Mouse (Mus musculus) liver, adult 2 months (tissue): ENCODE results near the gene Il4i1. TPM values are rescaled to one million over a fixed set of nuclear protein-coding genes. Genes with fewer than 3 reads are reported as not detected.
A peak's percentile ranks its signal among the peaks of the same experiment; 100 is the strongest.

ENCODE experiments used
- DNase-seq: peaks from one replicate; pipeline ENCODE4 v3.0.0-alpha.2; 2011; ENCODE audit warnings: low read depth, low spot score; ENCODE audit errors: extremely low read depth
- H3K27ac ChIP-seq: fragments of 200-500 bp; replicated peaks from 2 replicates; pipeline ENCODE4 v1.5.1; 2012; ENCODE audit warnings: low read depth, mild to moderate bottlenecking, control low read depth, inconsistent platforms, low read length; ENCODE audit not compliant: insufficient read depth
- H3K27me3 ChIP-seq: fragments of 200-500 bp; 2 replicates; pipeline ENCODE4 v1.6.1; 2012; ENCODE audit warnings: mild to moderate bottlenecking, moderate library complexity, low read length, inconsistent platforms; ENCODE audit not compliant: control insufficient read depth, insufficient read depth
- H3K36me3 ChIP-seq: fragments of 200-500 bp; 2 replicates; pipeline ENCODE4 v1.6.1; 2012; ENCODE audit warnings: low read length, inconsistent platforms; ENCODE audit not compliant: control insufficient read depth, insufficient read depth
- H3K4me1 ChIP-seq: fragments of 200-500 bp; 2 replicates; pipeline ENCODE4 v1.6.1; 2011; ENCODE audit warnings: low read length; ENCODE audit not compliant: control insufficient read depth, insufficient read depth
- H3K4me3 ChIP-seq: fragments of 200-500 bp; 2 replicates; pipeline ENCODE4 v1.5.1; 2011; ENCODE audit warnings: low read depth, mild to moderate bottlenecking, control low read depth, low read length, moderate library complexity; ENCODE audit not compliant: insufficient read depth
- H3K79me2 ChIP-seq: fragments of 200-500 bp; 2 replicates; pipeline ENCODE4 v1.6.1; 2012; ENCODE audit warnings: inconsistent platforms, mild to moderate bottlenecking, low read length, moderate library complexity; ENCODE audit not compliant: control insufficient read depth, insufficient read depth
- H3K9ac ChIP-seq: fragments of 200-500 bp; 2 replicates; pipeline ENCODE4 v1.6.1; 2012; ENCODE audit warnings: low read depth, mild to moderate bottlenecking, control low read depth, inconsistent platforms, low read length
- CTCF ChIP-seq: fragments of 200-500 bp; IDR thresholded peaks from 2 replicates; pipeline ENCODE4 v1.5.1; 2011; ENCODE audit warnings: low read depth, low read length, control low read depth
- POLR2A ChIP-seq: fragments of 200-500 bp; IDR thresholded peaks from 2 replicates; pipeline ENCODE4 v1.6.1; 2011; ENCODE audit warnings: low read length, control low read depth; ENCODE audit not compliant: insufficient read depth; ENCODE audit errors: extremely low read depth
- WGBS: fragments of 180-500 bp; shearing (Covaris S2); methylation state at CpG from one replicate; pipeline ENCODE4 v1.1.7; 2018; 5-methylcytosine and 5-hydroxymethylcytosine counted together
- polyA plus RNA-seq: library from polyadenylated mRNA; depleted of rRNA; stranded (reverse); fragments of >200 nt; gene quantifications from 2 replicates; pipeline ENCODE4 v1.2.3, GENCODE M21; 2012; rRNA removed
- total RNA-seq: library from RNA; depleted of rRNA; stranded (reverse); fragments of >200 nt; gene quantifications from 2 replicates; pipeline ENCODE4 v1.2.3, GENCODE M21; 2014; rRNA removed

The Il4i1 gene
- 0.60 and 0.65 TPM in 2 replicates for total RNA-seq
- 0.85 and 1.7 TPM in 2 replicates for polyA plus RNA-seq

- WGBS, result 1% methylated on average over 62 of the region's 62 CpGs
- Histone ChIP-seq H3K27me3 (no peaks in the 10 kb centered on the region), H3K27ac (peak within 1 kb of the TSS; percentile 93), H3K4me3 (peak within 1 kb of the TSS; percentile 87), H3K4me1 (peaks cover 37% of the 10 kb centered on the region), H3K9ac (peak within 1 kb of the TSS; percentile 98), H3K36me3 (peaks cover 22% of the 10 kb centered on the region), H3K79me2 (peaks cover 8% of the 10 kb centered on the region; the same call in 1 of the 2 replicates)
- TF ChIP-seq CTCF (0 out of 2 replicates have a peak, but pooled peaks have one; percentile 1), POLR2A (peak; percentile 59)
- DNase-seq, result peak; percentile 96
Measured at GRCm38 (mm10) chr7:44815721-44816469, at the start of gene Il4i1, which contains the start of gene Nup62. Gene Il4i1 (plus strand): TSS chr7:44816387. Gene Nup62 (plus strand): TSS chr7:44816088.

GRCm38 (mm10) chr7:44768129-44768528 is 48.1 kb upstream of the Il4i1 start:
- H3K79me2 ChIP-seq, result no peaks in the 10 kb centered on the region
- H3K27ac ChIP-seq, result no peak overlapping the region
- no peak for DNase-seq
- H3K9ac ChIP-seq, result no peak overlapping the region
- H3K36me3 ChIP-seq, result peaks cover 18% of the 10 kb centered on the region; the same call in 1 of the 2 replicates
- no peaks in the 10 kb centered on the region for H3K27me3 ChIP-seq
- 94% methylated on average over 5 of the region's 5 CpGs for WGBS
- TF ChIP-seq CTCF, result no peak
- TF ChIP-seq POLR2A, result no peak
- H3K4me1 ChIP-seq, result no peaks in the 10 kb centered on the region
- H3K4me3 ChIP-seq, result no peak overlapping the region

GRCm38 (mm10) chr7:44770046-44770578 is 46.1 kb upstream of the Il4i1 start:
- no peaks in the 10 kb centered on the region for H3K79me2 ChIP-seq
- peak; percentile 33 for DNase-seq
- no peak overlapping the region for H3K9ac ChIP-seq
- no peaks in the 10 kb centered on the region for H3K4me1 ChIP-seq
- H3K4me3 ChIP-seq, result no peak overlapping the region
- H3K27ac ChIP-seq, result no peak overlapping the region
- no peaks in the 10 kb centered on the region for H3K27me3 ChIP-seq
- TF ChIP-seq POLR2A, result no peak
- TF ChIP-seq CTCF, result peak; percentile 14; the same call in 1 of the 2 replicates
- H3K36me3 ChIP-seq, result peaks cover 17% of the 10 kb centered on the region; the same call in 1 of the 2 replicates
- WGBS, result 27% methylated on average over 6 of the region's 6 CpGs

GRCm38 (mm10) chr7:44772591-44773204 is 43.5 kb upstream of the Il4i1 start:
- no peaks in the 10 kb centered on the region for H3K79me2 ChIP-seq
- no peak for DNase-seq
- WGBS, result 87% methylated on average over 8 of the region's 8 CpGs
- no peak overlapping the region for H3K27ac ChIP-seq
- no peaks in the 10 kb centered on the region for H3K4me1 ChIP-seq
- TF ChIP-seq CTCF, result no peak
- TF ChIP-seq POLR2A, result no peak
- no peak overlapping the region for H3K9ac ChIP-seq
- H3K27me3 ChIP-seq, result no peaks in the 10 kb centered on the region
- no peak overlapping the region for H3K4me3 ChIP-seq
- H3K36me3 ChIP-seq, result peaks cover 14% of the 10 kb centered on the region; the same call in 1 of the 2 replicates

GRCm38 (mm10) chr7:44776849-44777498 is 39.2 kb upstream of the Il4i1 start:
- no peak overlapping the region for H3K27ac ChIP-seq
- H3K79me2 ChIP-seq, result no peaks in the 10 kb centered on the region
- WGBS, result 93% methylated on average over 9 of the region's 9 CpGs
- no peak overlapping the region for H3K9ac ChIP-seq
- TF ChIP-seq CTCF, result no peak
- TF ChIP-seq POLR2A, result no peak
- H3K27me3 ChIP-seq, result no peaks in the 10 kb centered on the region
- no peak overlapping the region for H3K4me3 ChIP-seq
- DNase-seq, result no peak
- H3K36me3 ChIP-seq, result peaks cover 6% of the 10 kb centered on the region; the same call in 1 of the 2 replicates
- H3K4me1 ChIP-seq, result no peaks in the 10 kb centered on the region
